In genomic region chr3:37430359-37430758, GRCm38 (mm10) we compare ENCODE assay signal across 15 mouse cellular contexts.
"Had no signal": no experiment of that assay in that cellular context is flagged by ENCODE, and none has a peak within 500 bp of the region (broad histone marks: within the 10 kb centered on the region; RNA-seq: fewer than 3 reads in every experiment).

No protein-coding gene starts in this region.

- ATAC-seq: liver, postnatal 0 days; midbrain, embryonic 16.5 days had no signal

- H3K9me3 ChIP-seq: limb, embryonic 10.5 days; lung, embryonic 15.5 days; midbrain, embryonic 12.5 days; neural tube, embryonic 13.5 days had no signal

- H3K4me2 ChIP-seq: liver, embryonic 11.5 days; lung, embryonic 15.5 days; midbrain, embryonic 12.5 days; neural tube, embryonic 13.5 days had no signal

- H3K27ac ChIP-seq: limb, embryonic 10.5 days; lung, embryonic 15.5 days; macrophage; midbrain, embryonic 12.5 days; neural tube, embryonic 13.5 days had no signal

- H3K4me1 ChIP-seq: limb, embryonic 10.5 days; lung, embryonic 15.5 days; midbrain, embryonic 12.5 days; neural tube, embryonic 13.5 days had no signal

- H3K27me3 ChIP-seq: lung, embryonic 15.5 days; midbrain, embryonic 12.5 days; neural tube, embryonic 13.5 days had no signal

- H3K9ac ChIP-seq: liver, postnatal 0 days; lung, embryonic 15.5 days; midbrain, embryonic 12.5 days; neural tube, embryonic 13.5 days had no signal

- H3K4me3 ChIP-seq: limb, embryonic 10.5 days; lung, embryonic 15.5 days; midbrain, embryonic 12.5 days; neural tube, embryonic 13.5 days had no signal

- DNase-seq: kidney, adult 8-10 months; kidney, postnatal 36 days; layer of hippocampus, adult 9-11 months; layer of hippocampus, postnatal 36 days; liver, postnatal 0 days; lung, postnatal 14 days; right cerebral cortex, postnatal 14 days; thymus, postnatal 4 days had no signal
